Mouse (Mus musculus) liver, postnatal 0 days (tissue): Measurements from ENCODE around the gene Slc10a4. TPM values are rescaled to one million over a fixed set of nuclear protein-coding genes. Genes with fewer than 3 reads are reported as not detected.
A peak's percentile ranks its signal among the peaks of the same experiment; 100 is the strongest.
"Not testable (repeated sequence)": the region's sequence is repeated elsewhere in the genome, so short reads cannot be mapped to it uniquely, and the experiment has no call there.

ENCODE experiments used
- ATAC-seq: fragments of 200-750 bp; cut with Nextera tagmentation; 2 replicates; pipeline ENCODE4 v1.8.0; 2017; ENCODE audit warnings: mild to moderate bottlenecking, moderate library complexity
- DNase-seq: peaks from one replicate; pipeline ENCODE4 v3.0.0-alpha.2; 2016
- H3K27ac ChIP-seq: fragments of 300-500 bp; sonication (generic); 2 replicates; pipeline ENCODE4 v1.5.1; 2014; ENCODE audit warnings: antibody characterized with exemption, moderate library complexity, mild to moderate bottlenecking, low read depth
- H3K27me3 ChIP-seq: fragments of 300-500 bp; sonication (generic); 2 replicates; pipeline ENCODE4 v1.6.1; 2014; ENCODE audit warnings: low read length, control low read depth, mixed read lengths; ENCODE audit not compliant: insufficient read depth
- H3K36me3 ChIP-seq: fragments of 300-500 bp; sonication (generic); replicated peaks from 2 replicates; pipeline ENCODE4 v1.6.1; 2014; ENCODE audit warnings: mild to moderate bottlenecking, control low read depth, low read length, moderate library complexity, mixed read lengths; ENCODE audit not compliant: insufficient read depth
- H3K4me1 ChIP-seq: fragments of 300-500 bp; sonication (generic); 2 replicates; pipeline ENCODE4 v1.6.1; 2014; ENCODE audit warnings: antibody characterized with exemption, mild to moderate bottlenecking, control low read depth; ENCODE audit not compliant: insufficient read depth
- H3K4me2 ChIP-seq: fragments of 300-500 bp; sonication (generic); 2 replicates; pipeline ENCODE4 v1.6.1; 2014; ENCODE audit warnings: low read depth, mild to moderate bottlenecking, low read length, moderate library complexity, mixed read lengths
- H3K4me3 ChIP-seq: fragments of 300-500 bp; sonication (generic); 2 replicates; pipeline ENCODE4 v1.5.1; 2014; ENCODE audit warnings: low read depth, low read length
- H3K9ac ChIP-seq: fragments of 300-500 bp; sonication (generic); replicated peaks from 2 replicates; pipeline ENCODE4 v1.6.1; 2014; ENCODE audit warnings: mild to moderate bottlenecking, moderate library complexity
- H3K9me3 ChIP-seq: fragments of 300-500 bp; sonication (generic); 2 replicates; pipeline ENCODE4 v1.6.1; 2016; ENCODE audit warnings: mild to moderate bottlenecking, control low read depth, low read length, mixed read lengths
- CTCF ChIP-seq: sonication (generic); IDR thresholded peaks from 2 replicates; pipeline ENCODE4 v1.5.1; 2016; ENCODE audit warnings: antibody characterized with exemption, low read depth
- EP300 ChIP-seq: IDR thresholded peaks from 2 replicates; pipeline ENCODE4 v1.6.1; 2016; ENCODE audit warnings: antibody characterized with exemption, low read depth, mild to moderate bottlenecking
- WGBS: fragments of 180-500 bp; shearing (Covaris S2); extraction: QIAGEN DNeasy Blood & Tissue Kit; methylation state at CpG from one replicate; pipeline ENCODE4 v1.1.7; 2014; ENCODE audit not compliant: insufficient replicate concordance; 5-methylcytosine and 5-hydroxymethylcytosine counted together
- polyA plus RNA-seq: library from polyadenylated mRNA; unstranded; fragments of >200 nt; fragmentation: Nextera tagmentation; extraction: Ambion mirVana; gene quantifications from 2 replicates; pipeline ENCODE4 v1.2.1, GENCODE M21; 2015

Slc10a4 gene
- polyA plus RNA-seq, 1 experiment from 2014 or later, result not detected

GRCm38 (mm10) chr5:73013611-73014287 is 7.1 kb downstream of the Slc10a4 start:
- 0 out of 2 replicates have a peak, but pooled peaks have one; percentile 17 for ATAC-seq
- DNase-seq, result peak; percentile 16
- Histone ChIP-seq H3K4me3 (peak overlapping the region; percentile 37), H3K4me2 (peak overlapping the region; percentile 59), H3K27me3 (peaks cover 23% of the 10 kb centered on the region)
- H3K36me3 ChIP-seq, H3K9me3 ChIP-seq, H3K4me1 ChIP-seq, H3K27ac ChIP-seq, H3K9ac ChIP-seq: not testable (repeated sequence)
- 7% methylated on average over 38 of the region's 65 CpGs for WGBS

- WGBS, result 49% methylated on average over 9 of the region's 9 CpGs
- DNase-seq, result no peak
Measured at GRCm38 (mm10) chr5:73014745-73015144, 8.1 kb downstream of the Slc10a4 start.

GRCm38 (mm10) chr5:73023801-73024200 is 17.1 kb downstream of the Slc10a4 start:
- Histone ChIP-seq H3K27me3 (no peaks in the 10 kb centered on the region), H3K27ac (no peak overlapping the region), H3K4me3 (no peak overlapping the region), H3K4me2 (no peak overlapping the region), H3K9me3 (no peaks in the 10 kb centered on the region), H3K4me1 (no peaks in the 10 kb centered on the region), H3K9ac (no peak overlapping the region), H3K36me3 (peaks cover 40% of the 10 kb centered on the region)
- 89% methylated on average over 13 of the region's 13 CpGs for WGBS
- DNase-seq (no peak), ATAC-seq (no peak)
- no peak for TF ChIP-seq EP300
- TF ChIP-seq CTCF, result no peak

More at GRCm38 (mm10) chr5:73014745-73015144, 8.1 kb downstream of the Slc10a4 start:
- H3K27me3 ChIP-seq, result peaks cover 23% of the 10 kb centered on the region
- no peak overlapping the region for H3K9ac ChIP-seq
- no peaks in the 10 kb centered on the region for H3K9me3 ChIP-seq
- H3K36me3 ChIP-seq, result no peaks in the 10 kb centered on the region
- no peak for ATAC-seq
- H3K4me3 ChIP-seq, result no peak overlapping the region
- no peak overlapping the region for H3K4me2 ChIP-seq
- TF ChIP-seq CTCF, result no peak
- no peak for TF ChIP-seq EP300
- H3K4me1 ChIP-seq, result no peaks in the 10 kb centered on the region
- no peak overlapping the region for H3K27ac ChIP-seq

DNA sequence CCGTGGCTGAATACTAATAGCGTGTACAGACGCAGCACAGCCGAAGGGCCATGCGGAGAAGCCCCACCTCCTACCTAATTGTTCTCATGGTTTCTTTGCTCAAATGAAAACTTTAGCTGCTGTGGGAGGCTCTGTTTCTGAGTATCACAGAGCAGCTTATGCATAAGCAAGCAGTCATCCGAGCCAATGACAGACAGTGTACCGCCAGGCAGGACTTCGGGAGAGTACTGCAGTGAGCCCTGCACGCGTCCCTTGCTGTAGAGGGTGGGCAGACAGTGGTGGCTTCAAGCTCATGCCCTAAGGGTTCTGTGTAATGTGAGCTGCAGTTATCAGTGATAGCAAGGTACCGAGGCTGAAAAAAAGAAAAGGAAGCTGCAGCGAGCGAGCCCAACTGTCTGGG is 22.0 kb downstream of the Slc10a4 start:
- H3K27me3 ChIP-seq, result no peaks in the 10 kb centered on the region
- WGBS, result 84% methylated on average over 13 of the region's 13 CpGs
- no peak overlapping the region for H3K9ac ChIP-seq
- no peaks in the 10 kb centered on the region for H3K4me1 ChIP-seq
- H3K36me3 ChIP-seq, result peaks cover 66% of the 10 kb centered on the region
- TF ChIP-seq CTCF, result no peak
- no peak for TF ChIP-seq EP300
- no peak overlapping the region for H3K4me3 ChIP-seq
- no peak for ATAC-seq
- no peaks in the 10 kb centered on the region for H3K9me3 ChIP-seq
- DNase-seq, result no peak
- H3K27ac ChIP-seq, result no peak overlapping the region
- no peak overlapping the region for H3K4me2 ChIP-seq

GRCm38 (mm10) chr5:73032481-73032880 is 25.8 kb downstream of the Slc10a4 start:
- TF ChIP-seq CTCF (no peak), EP300 (no peak)
- H3K4me1 ChIP-seq, result no peaks in the 10 kb centered on the region
- H3K9me3 ChIP-seq, result no peaks in the 10 kb centered on the region
- ATAC-seq (no peak), DNase-seq (no peak)
- no peaks in the 10 kb centered on the region for H3K27me3 ChIP-seq
- WGBS, result 92% methylated on average over 11 of the region's 11 CpGs
- H3K9ac ChIP-seq, result no peak overlapping the region
- H3K27ac ChIP-seq, result no peak overlapping the region
- H3K36me3 ChIP-seq, result peaks cover 70% of the 10 kb centered on the region
- H3K4me2 ChIP-seq, result no peak overlapping the region
- H3K4me3 ChIP-seq, result no peak overlapping the region

DNA sequence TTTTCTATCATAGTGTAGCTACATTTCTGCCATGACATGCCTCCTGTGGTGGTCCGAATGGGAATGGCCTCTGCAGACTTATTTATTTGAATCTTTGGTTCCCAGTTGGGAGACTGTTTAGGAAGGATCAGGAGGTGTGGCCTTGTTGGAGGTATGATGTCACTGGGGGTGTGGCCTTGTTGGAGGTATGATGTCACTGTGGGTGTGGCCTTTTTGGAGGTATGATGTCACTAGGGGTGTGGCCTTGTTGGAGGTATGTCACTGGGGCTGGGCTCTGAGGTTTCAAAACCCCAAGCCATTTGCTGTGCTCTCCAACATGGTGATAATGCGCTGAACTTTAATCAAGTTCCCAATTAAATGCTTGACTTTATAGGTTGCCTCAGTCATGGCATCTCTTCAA is 37.4 kb downstream of the Slc10a4 start:
- WGBS, result 96% methylated on average over 2 of the region's 2 CpGs
- no peak overlapping the region for H3K27ac ChIP-seq
- peaks cover 64% of the 10 kb centered on the region for H3K36me3 ChIP-seq
- TF ChIP-seq CTCF (no peak), EP300 (no peak)
- no peak overlapping the region for H3K9ac ChIP-seq
- no peaks in the 10 kb centered on the region for H3K9me3 ChIP-seq
- no peak overlapping the region for H3K4me3 ChIP-seq
- H3K4me1 ChIP-seq, result no peaks in the 10 kb centered on the region
- DNase-seq (no peak), ATAC-seq (0 out of 2 replicates have a peak, but pooled peaks have one; percentile 15)
- H3K4me2 ChIP-seq, result no peak overlapping the region
- H3K27me3 ChIP-seq, result no peaks in the 10 kb centered on the region
